Mouse (Mus musculus): Measurements from ENCODE around the gene Pgam1. TPM values are rescaled to one million over a fixed set of nuclear protein-coding genes. Genes with fewer than 3 reads are reported as not detected.

Pgam1 gene
- polyA plus RNA-seq, 1 experiment from 2014 or later, result 869 TPM

DNA sequence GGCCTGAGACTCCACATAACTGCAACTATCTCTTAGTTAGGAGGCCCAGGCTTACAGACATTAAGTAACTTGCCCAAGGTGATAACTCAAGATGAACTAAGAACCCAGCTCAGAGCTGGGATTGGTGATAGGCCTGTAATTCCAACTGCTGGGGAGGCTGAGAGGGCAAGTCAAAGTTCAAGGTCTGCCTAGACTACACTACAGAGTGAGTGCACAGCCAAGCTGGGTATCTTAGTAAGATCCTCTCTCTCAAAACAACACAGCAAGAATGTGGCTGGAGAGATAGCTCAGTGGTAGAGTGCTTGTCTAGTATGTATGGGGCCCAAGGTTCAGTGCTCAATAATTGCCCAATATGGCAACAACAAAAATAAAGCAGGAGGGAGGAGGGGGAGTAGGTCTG is 23.5 kb upstream of the Pgam1 start:
- peaks cover 11% of the 10 kb centered on the region; the same call in 1 of the 2 replicates for H3K36me3 ChIP-seq (ENCODE audit: control insufficient read depth, insufficient read depth, low read length)
- DNase-seq (ENCODE audit: low spot score) (no peak), ATAC-seq (ENCODE audit: insufficient number of reproducible peaks, low FRiP score, low TSS enrichment, low read depth) (no peak)
- H3K27me3 ChIP-seq (ENCODE audit: control insufficient read depth, insufficient read depth, low read length), result no peaks in the 10 kb centered on the region
- no peaks in the 10 kb centered on the region for H3K4me1 ChIP-seq (ENCODE audit: control insufficient read depth, insufficient read depth, low read length)
- H3K9me3 ChIP-seq (ENCODE audit: control insufficient read depth, low read length), result no peaks in the 10 kb centered on the region
- H3K27ac ChIP-seq (replicated peaks; ENCODE audit: low read depth, low read length), result no peak overlapping the region
- no peak overlapping the region for H3K4me3 ChIP-seq (ENCODE audit: low read depth, low read length)
- H3K4me2 ChIP-seq (ENCODE audit: low read depth, severe bottlenecking), result no peak overlapping the region
- no peak overlapping the region for H3K9ac ChIP-seq (ENCODE audit: low read length)

- no peak for ATAC-seq (ENCODE audit: insufficient number of reproducible peaks, low FRiP score, low TSS enrichment, low read depth)
- Histone ChIP-seq H3K4me2 (ENCODE audit: low read depth, severe bottlenecking) (peak overlapping the region; percentile 77; the same call in 1 of the 2 replicates), H3K4me3 (ENCODE audit: low read depth, low read length) (peak overlapping the region; percentile 58; the same call in 1 of the 2 replicates), H3K9me3 (ENCODE audit: control insufficient read depth, low read length) (no peaks in the 10 kb centered on the region), H3K9ac (ENCODE audit: low read length) (no peak overlapping the region), H3K27me3 (ENCODE audit: control insufficient read depth, insufficient read depth, low read length) (no peaks in the 10 kb centered on the region), H3K27ac (replicated peaks; ENCODE audit: low read depth, low read length) (no peak overlapping the region), H3K4me1 (ENCODE audit: control insufficient read depth, insufficient read depth, low read length) (no peaks in the 10 kb centered on the region), H3K36me3 (ENCODE audit: control insufficient read depth, insufficient read depth, low read length) (0 out of 2 replicates have a peak, but pooled peaks cover 2% of the 10 kb centered on the region)
- 52% methylated on average over 7 of the region's 7 CpGs for WGBS
- DNase-seq (ENCODE audit: low spot score), result no peak
Measured at GRCm38 (mm10) chr19:41894959-41895358, 16.8 kb upstream of the Pgam1 start.

GRCm38 (mm10) chr19:41895460-41896318 is 16.0 kb upstream of the Pgam1 start, which contains the start of gene Rrp12:
Gene Rrp12 (minus strand): TSS chr19:41896173.
- Histone ChIP-seq H3K4me1 (ENCODE audit: control insufficient read depth, insufficient read depth, low read length) (no peaks in the 10 kb centered on the region), H3K4me3 (ENCODE audit: low read depth, low read length) (peak within 1 kb of the TSS; percentile 58), H3K9ac (ENCODE audit: low read length) (peak within 1 kb of the TSS; percentile 28; the same call in 1 of the 2 replicates), H3K9me3 (ENCODE audit: control insufficient read depth, low read length) (no peaks in the 10 kb centered on the region), H3K36me3 (ENCODE audit: control insufficient read depth, insufficient read depth, low read length) (no peaks in the 10 kb centered on the region), H3K4me2 (ENCODE audit: low read depth, severe bottlenecking) (peak within 1 kb of the TSS; percentile 77), H3K27me3 (ENCODE audit: control insufficient read depth, insufficient read depth, low read length) (no peaks in the 10 kb centered on the region), H3K27ac (replicated peaks; ENCODE audit: low read depth, low read length) (no peak within 1 kb of the TSS)
- peak; percentile 83 for DNase-seq (ENCODE audit: low spot score)
- under 1% methylated on average over 46 of the region's 46 CpGs for WGBS
- ATAC-seq (ENCODE audit: insufficient number of reproducible peaks, low FRiP score, low TSS enrichment, low read depth), result peak; percentile 86; the same call in 1 of the 2 replicates

GRCm38 (mm10) chr19:41896319-41896711 is 15.4 kb upstream of the Pgam1 start:
- no peak overlapping the region for H3K27ac ChIP-seq (replicated peaks; ENCODE audit: low read depth, low read length)
- peak overlapping the region; percentile 58 for H3K4me3 ChIP-seq (ENCODE audit: low read depth, low read length)
- no peaks in the 10 kb centered on the region for H3K27me3 ChIP-seq (ENCODE audit: control insufficient read depth, insufficient read depth, low read length)
- peak overlapping the region; percentile 77 for H3K4me2 ChIP-seq (ENCODE audit: low read depth, severe bottlenecking)
- 0 out of 2 replicates have a peak, but pooled peaks have one; percentile 21 for ATAC-seq (ENCODE audit: insufficient number of reproducible peaks, low FRiP score, low TSS enrichment, low read depth)
- H3K36me3 ChIP-seq (ENCODE audit: control insufficient read depth, insufficient read depth, low read length), result no peaks in the 10 kb centered on the region
- H3K4me1 ChIP-seq (ENCODE audit: control insufficient read depth, insufficient read depth, low read length), result no peaks in the 10 kb centered on the region
- 21% methylated on average over 18 of the region's 18 CpGs for WGBS
- no peak overlapping the region for H3K9ac ChIP-seq (ENCODE audit: low read length)
- DNase-seq (ENCODE audit: low spot score), result no peak
- no peaks in the 10 kb centered on the region for H3K9me3 ChIP-seq (ENCODE audit: control insufficient read depth, low read length)

DNA sequence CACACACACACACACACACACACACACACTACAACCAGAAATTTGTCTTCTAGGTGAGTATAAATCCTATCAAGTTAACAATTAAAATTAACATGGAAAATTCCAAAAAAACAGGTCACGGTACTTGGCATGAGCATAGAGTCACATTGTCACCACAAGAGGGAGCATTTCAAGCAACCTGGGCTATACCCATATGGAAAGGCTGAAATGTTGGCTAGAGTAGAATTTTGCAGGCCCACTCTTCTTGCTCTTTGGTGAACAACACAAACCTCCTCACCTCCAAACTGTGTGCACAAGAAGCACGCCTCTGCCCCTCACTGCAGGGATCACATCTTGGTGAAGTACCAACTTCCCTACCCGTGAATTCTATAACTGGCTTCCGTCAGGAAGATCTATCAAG is 12.9 kb upstream of the Pgam1 start:
- H3K9ac ChIP-seq (ENCODE audit: low read length), result no peak overlapping the region
- WGBS, result 51% methylated on average over 4 of the region's 4 CpGs
- H3K36me3 ChIP-seq (ENCODE audit: control insufficient read depth, insufficient read depth, low read length), result no peaks in the 10 kb centered on the region
- H3K4me1 ChIP-seq (ENCODE audit: control insufficient read depth, insufficient read depth, low read length), result no peaks in the 10 kb centered on the region
- DNase-seq (ENCODE audit: low spot score), result peak; percentile 43
- H3K9me3 ChIP-seq (ENCODE audit: control insufficient read depth, low read length), result no peaks in the 10 kb centered on the region
- H3K27me3 ChIP-seq (ENCODE audit: control insufficient read depth, insufficient read depth, low read length), result no peaks in the 10 kb centered on the region
- ATAC-seq (ENCODE audit: insufficient number of reproducible peaks, low FRiP score, low TSS enrichment, low read depth), result no peak
- H3K27ac ChIP-seq (replicated peaks; ENCODE audit: low read depth, low read length), result no peak overlapping the region
- no peak overlapping the region for H3K4me3 ChIP-seq (ENCODE audit: low read depth, low read length)
- H3K4me2 ChIP-seq (ENCODE audit: low read depth, severe bottlenecking), result no peak overlapping the region

GRCm38 (mm10) chr19:41900495-41901090 is 11.1 kb upstream of the Pgam1 start:
- Histone ChIP-seq H3K4me1 (ENCODE audit: control insufficient read depth, insufficient read depth, low read length) (no peaks in the 10 kb centered on the region), H3K9ac (ENCODE audit: low read length) (no peak overlapping the region), H3K4me3 (ENCODE audit: low read depth, low read length) (no peak overlapping the region), H3K9me3 (ENCODE audit: control insufficient read depth, low read length) (no peaks in the 10 kb centered on the region), H3K4me2 (ENCODE audit: low read depth, severe bottlenecking) (no peak overlapping the region), H3K27me3 (ENCODE audit: control insufficient read depth, insufficient read depth, low read length) (no peaks in the 10 kb centered on the region), H3K27ac (replicated peaks; ENCODE audit: low read depth, low read length) (no peak overlapping the region), H3K36me3 (ENCODE audit: control insufficient read depth, insufficient read depth, low read length) (no peaks in the 10 kb centered on the region)
- ATAC-seq (ENCODE audit: insufficient number of reproducible peaks, low FRiP score, low TSS enrichment, low read depth) (no peak), DNase-seq (ENCODE audit: low spot score) (no peak)
- WGBS, result 86% methylated on average over 8 of the region's 8 CpGs

DNA sequence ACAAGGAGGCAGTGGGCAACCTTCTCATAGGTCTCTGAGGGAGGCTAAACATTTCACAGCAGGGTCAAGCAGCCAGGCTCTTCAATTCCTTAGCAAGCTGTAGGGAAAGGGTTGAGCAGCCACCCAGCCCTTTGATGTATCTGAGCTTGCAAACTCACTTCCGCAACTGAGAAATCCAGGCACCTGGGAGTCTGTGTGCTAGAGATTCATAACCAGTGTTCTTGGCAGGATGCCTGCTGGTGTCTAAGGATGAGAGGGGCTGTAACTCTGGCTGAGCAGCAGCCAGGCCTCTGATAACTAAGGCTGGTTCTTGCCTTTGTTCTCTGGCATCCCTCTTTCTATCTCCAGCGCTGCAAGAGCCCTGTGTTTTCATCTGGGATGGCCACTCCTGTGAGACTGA is 10.0 kb upstream of the Pgam1 start:
- H3K27ac ChIP-seq (replicated peaks; ENCODE audit: low read depth, low read length), result no peak overlapping the region
- no peak overlapping the region for H3K4me3 ChIP-seq (ENCODE audit: low read depth, low read length)
- H3K4me1 ChIP-seq (ENCODE audit: control insufficient read depth, insufficient read depth, low read length), result no peaks in the 10 kb centered on the region
- H3K36me3 ChIP-seq (ENCODE audit: control insufficient read depth, insufficient read depth, low read length), result no peaks in the 10 kb centered on the region
- H3K4me2 ChIP-seq (ENCODE audit: low read depth, severe bottlenecking), result no peak overlapping the region
- no peak overlapping the region for H3K9ac ChIP-seq (ENCODE audit: low read length)
- no peak for DNase-seq (ENCODE audit: low spot score)
- no peaks in the 10 kb centered on the region for H3K27me3 ChIP-seq (ENCODE audit: control insufficient read depth, insufficient read depth, low read length)
- 45% methylated on average over 2 of the region's 2 CpGs for WGBS
- no peak for ATAC-seq (ENCODE audit: insufficient number of reproducible peaks, low FRiP score, low TSS enrichment, low read depth)
- no peaks in the 10 kb centered on the region for H3K9me3 ChIP-seq (ENCODE audit: control insufficient read depth, low read length)

DNA sequence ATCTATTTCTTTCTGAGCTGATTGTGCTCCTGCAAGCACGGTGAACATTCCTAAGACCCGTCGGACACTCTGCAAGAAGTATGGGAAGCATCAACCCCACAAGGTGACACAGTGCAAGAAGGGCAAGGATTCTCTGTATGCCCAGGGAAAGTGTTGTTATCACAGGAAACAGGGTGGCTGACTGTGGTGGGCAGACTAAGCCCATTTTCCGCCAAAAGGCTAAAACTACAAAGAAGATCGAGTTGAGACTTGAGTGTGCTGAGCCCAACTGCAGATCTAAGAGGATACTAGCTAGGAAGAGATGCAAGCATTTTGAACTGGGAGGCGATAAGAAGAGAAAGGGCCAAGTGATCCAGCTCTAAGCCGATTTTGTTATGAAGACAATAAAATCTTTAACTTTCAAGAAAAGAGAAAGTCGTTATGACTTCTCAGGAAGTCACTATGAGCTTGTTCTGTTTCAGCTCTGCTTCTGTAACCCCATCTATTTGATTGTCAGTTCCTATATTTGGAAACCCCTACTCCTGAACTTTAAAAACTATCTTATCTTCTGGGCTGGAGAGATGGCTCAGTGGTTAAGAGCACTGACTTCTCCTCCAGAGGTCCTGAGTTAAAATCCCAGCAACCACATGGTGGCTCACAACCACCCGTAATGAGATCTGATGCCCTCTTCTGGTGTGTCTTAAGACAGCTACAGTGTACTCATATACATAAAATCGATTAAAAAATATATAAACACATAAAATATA is 8.7 kb upstream of the Pgam1 start:
- H3K4me3 ChIP-seq (ENCODE audit: low read depth, low read length), result no peak overlapping the region
- H3K9me3 ChIP-seq (ENCODE audit: control insufficient read depth, low read length), result no peaks in the 10 kb centered on the region
- no peak overlapping the region for H3K9ac ChIP-seq (ENCODE audit: low read length)
- DNase-seq (ENCODE audit: low spot score) (no peak), ATAC-seq (ENCODE audit: insufficient number of reproducible peaks, low FRiP score, low TSS enrichment, low read depth) (no peak)
- no peaks in the 10 kb centered on the region for H3K27me3 ChIP-seq (ENCODE audit: control insufficient read depth, insufficient read depth, low read length)
- no peaks in the 10 kb centered on the region for H3K36me3 ChIP-seq (ENCODE audit: control insufficient read depth, insufficient read depth, low read length)
- H3K27ac ChIP-seq (replicated peaks; ENCODE audit: low read depth, low read length), result no peak overlapping the region
- no peaks in the 10 kb centered on the region for H3K4me1 ChIP-seq (ENCODE audit: control insufficient read depth, insufficient read depth, low read length)
- WGBS, result 89% methylated on average over 10 of the region's 10 CpGs
- no peak overlapping the region for H3K4me2 ChIP-seq (ENCODE audit: low read depth, severe bottlenecking)

Data from limb, embryonic 11.5 days (tissue).